Mouse (Mus musculus): Measurements from ENCODE around the gene Macrod1.

- TF ChIP-seq CTCF (IDR thresholded peaks at IDR 0.05) (no peak), EP300 (IDR thresholded peaks at IDR 0.05) (no peak)
Measured at GRCm38 (mm10) chr19:7107174-7107573, 50.6 kb downstream of the Macrod1 start.

Data from lung, postnatal 0 days (tissue).